Mouse (Mus musculus) ES-Bruce4 (cell line): ENCODE results near the gene Agap1. TPM values are rescaled to one million over a fixed set of nuclear protein-coding genes. Genes with fewer than 3 reads are reported as not detected.

ENCODE experiments used
- H3K27ac ChIP-seq: 2 replicates; pipeline ENCODE4 v1.5.1; 2012; ENCODE audit warnings: low read length, inconsistent platforms; ENCODE audit not compliant: insufficient read depth
- H3K27me3 ChIP-seq: 2 replicates; pipeline ENCODE4 v1.6.1; 2012; ENCODE audit warnings: mild to moderate bottlenecking, low read length, inconsistent platforms; ENCODE audit not compliant: control insufficient read depth, poor library complexity, insufficient read depth, severe bottlenecking
- H3K36me3 ChIP-seq: 2 replicates; pipeline ENCODE4 v1.6.1; 2012; ENCODE audit warnings: inconsistent platforms, mild to moderate bottlenecking, low read length, moderate library complexity; ENCODE audit not compliant: control insufficient read depth, poor library complexity, insufficient read depth, severe bottlenecking
- H3K4me1 ChIP-seq: one replicate; pipeline ENCODE4 v1.8.1; 2011; ENCODE audit warnings: low read length; ENCODE audit not compliant: control insufficient read depth, insufficient read depth
- H3K4me3 ChIP-seq: 2 replicates; pipeline ENCODE4 v1.5.1; 2011; ENCODE audit warnings: low read depth, mild to moderate bottlenecking, low read length
- H3K9ac ChIP-seq: 2 replicates; pipeline ENCODE4 v1.6.1; 2012; ENCODE audit warnings: low read depth, mild to moderate bottlenecking, inconsistent platforms; ENCODE audit not compliant: poor library complexity, severe bottlenecking
- H3K9me3 ChIP-seq: replicated peaks from 2 replicates; pipeline ENCODE4 v1.6.1; 2012; ENCODE audit warnings: mild to moderate bottlenecking, low read length, inconsistent platforms; ENCODE audit not compliant: control insufficient read depth, poor library complexity, insufficient read depth, severe bottlenecking
- CTCF ChIP-seq: IDR thresholded peaks from one replicate; pipeline ENCODE4 v1.8.1; 2011; ENCODE audit warnings: low read depth, low read length
- EP300 ChIP-seq: IDR thresholded peaks from 2 replicates; pipeline ENCODE4 v1.6.1; 2011; ENCODE audit warnings: low read depth, low read length; ENCODE audit not compliant: insufficient read depth
- POLR2A ChIP-seq: IDR thresholded peaks from one replicate; pipeline ENCODE4 v1.8.1; 2011; ENCODE audit warnings: low read length; ENCODE audit not compliant: insufficient read depth
- polyA plus RNA-seq: library from polyadenylated mRNA; stranded (reverse); fragments of >200 nt; gene quantifications from 2 replicates; pipeline ENCODE4 v1.2.4, GENCODE M21; 2011; ENCODE audit warnings: low read depth; ENCODE audit not compliant: missing spikeins, insufficient read depth, insufficient read length

The Agap1 gene
- polyA plus RNA-seq, 1 experiment = 31.0 TPM

GRCm38 (mm10) chr1:89821822-89822221 lies 367.2 kb downstream of the Agap1 start:
- no peak overlapping the region for H3K9ac ChIP-seq
- H3K27ac ChIP-seq = no peak overlapping the region
- H3K27me3 ChIP-seq = no peaks in the 10 kb centered on the region
- H3K9me3 ChIP-seq = no peaks in the 10 kb centered on the region
- TF ChIP-seq EP300 = no peak
- no peak for TF ChIP-seq POLR2A
- no peak for TF ChIP-seq CTCF
- no peaks in the 10 kb centered on the region for H3K36me3 ChIP-seq
- H3K4me3 ChIP-seq = no peak overlapping the region
- H3K4me1 ChIP-seq = no peaks in the 10 kb centered on the region

- no peaks in the 10 kb centered on the region for H3K27me3 ChIP-seq
- H3K4me3 ChIP-seq = no peak overlapping the region
- H3K4me1 ChIP-seq = no peaks in the 10 kb centered on the region
- TF ChIP-seq EP300 (no peak), CTCF (no peak), POLR2A (no peak)
- no peaks in the 10 kb centered on the region for H3K9me3 ChIP-seq
- H3K36me3 ChIP-seq = no peaks in the 10 kb centered on the region
- no peak overlapping the region for H3K27ac ChIP-seq
- H3K9ac ChIP-seq = no peak overlapping the region
Measured at GRCm38 (mm10) chr1:89822431-89822830, 367.8 kb downstream of the Agap1 start.

GRCm38 (mm10) chr1:89823036-89823435 lies 368.4 kb downstream of the Agap1 start:
- H3K4me1 ChIP-seq = no peaks in the 10 kb centered on the region
- no peaks in the 10 kb centered on the region for H3K27me3 ChIP-seq
- no peak for TF ChIP-seq POLR2A
- no peak for TF ChIP-seq EP300
- TF ChIP-seq CTCF = no peak
- no peaks in the 10 kb centered on the region for H3K36me3 ChIP-seq
- no peak overlapping the region for H3K9ac ChIP-seq
- no peaks in the 10 kb centered on the region for H3K9me3 ChIP-seq
- H3K27ac ChIP-seq = no peak overlapping the region
- H3K4me3 ChIP-seq = no peak overlapping the region

GRCm38 (mm10) chr1:89827051-89827450 lies 372.4 kb downstream of the Agap1 start:
- TF ChIP-seq CTCF (no peak), EP300 (no peak), POLR2A (no peak)

GRCm38 (mm10) chr1:89831095-89831494 lies 376.5 kb downstream of the Agap1 start:
- Histone ChIP-seq H3K27me3 (no peaks in the 10 kb centered on the region), H3K36me3 (no peaks in the 10 kb centered on the region), H3K9me3 (no peaks in the 10 kb centered on the region), H3K4me1 (no peaks in the 10 kb centered on the region), H3K27ac (no peak overlapping the region), H3K4me3 (no peak overlapping the region), H3K9ac (no peak overlapping the region)
- TF ChIP-seq EP300 (no peak), CTCF (peak; percentile 25), POLR2A (no peak)

More at GRCm38 (mm10) chr1:89827051-89827450, 372.4 kb downstream of the Agap1 start:
- H3K9ac ChIP-seq = no peak overlapping the region
- H3K4me3 ChIP-seq = no peak overlapping the region
- H3K9me3 ChIP-seq = no peaks in the 10 kb centered on the region
- H3K27me3 ChIP-seq = no peaks in the 10 kb centered on the region
- no peaks in the 10 kb centered on the region for H3K36me3 ChIP-seq
- no peaks in the 10 kb centered on the region for H3K4me1 ChIP-seq
- no peak overlapping the region for H3K27ac ChIP-seq

- no peaks in the 10 kb centered on the region; the same call in 1 of the 2 replicates for H3K36me3 ChIP-seq
Measured at GRCm38 (mm10) chr1:89844064-89844463, 389.5 kb downstream of the Agap1 start.

More at GRCm38 (mm10) chr1:89844064-89844463, 389.5 kb downstream of the Agap1 start:
- H3K27me3 ChIP-seq = no peaks in the 10 kb centered on the region
- H3K4me1 ChIP-seq = no peaks in the 10 kb centered on the region
- no peak overlapping the region for H3K27ac ChIP-seq
- TF ChIP-seq CTCF (peak; percentile 48), EP300 (no peak)
- H3K9ac ChIP-seq = no peak overlapping the region
- H3K9me3 ChIP-seq = no peaks in the 10 kb centered on the region
- H3K4me3 ChIP-seq = no peak overlapping the region
